Mouse (Mus musculus): ENCODE measurements around the gene Syn3. TPM values are rescaled to one million over a fixed set of nuclear protein-coding genes. Genes with fewer than 3 reads are reported as not detected.

Gene Syn3
- polyA plus RNA-seq, 1 experiment from 2014 or later: 7.1 TPM

GRCm38 (mm10) chr10:86339649-86340379 is 158.9 kb downstream of the Syn3 start:
- 79% methylated on average over 2 of the region's 2 CpGs for WGBS
- Histone ChIP-seq H3K27me3 (ENCODE audit: control insufficient read depth, insufficient read depth, low read length) (no peaks in the 10 kb centered on the region), H3K4me2 (ENCODE audit: low read depth, low read length, severe bottlenecking) (no peak overlapping the region), H3K27ac (ENCODE audit: low read depth, low read length) (no peak overlapping the region), H3K4me1 (replicated peaks; ENCODE audit: control insufficient read depth, insufficient read depth, low read length) (0 out of 2 replicates have a peak, but pooled peaks cover 2% of the 10 kb centered on the region), H3K9me3 (ENCODE audit: control insufficient read depth, low read length) (no peaks in the 10 kb centered on the region), H3K36me3 (ENCODE audit: control insufficient read depth, insufficient read depth, low read length) (no peaks in the 10 kb centered on the region), H3K4me3 (ENCODE audit: low read depth, low read length) (no peak overlapping the region), H3K9ac (ENCODE audit: low read length) (no peak overlapping the region)
- no peak for DNase-seq (ENCODE audit: low spot score)
- ATAC-seq (replicated peaks; ENCODE audit: low FRiP score): no peak

GRCm38 (mm10) chr10:86339121-86339520 is 159.6 kb downstream of the Syn3 start:
- Histone ChIP-seq H3K36me3 (ENCODE audit: control insufficient read depth, insufficient read depth, low read length) (no peaks in the 10 kb centered on the region), H3K4me3 (ENCODE audit: low read depth, low read length) (no peak overlapping the region), H3K9ac (ENCODE audit: low read length) (no peak overlapping the region), H3K27me3 (ENCODE audit: control insufficient read depth, insufficient read depth, low read length) (no peaks in the 10 kb centered on the region), H3K9me3 (ENCODE audit: control insufficient read depth, low read length) (no peaks in the 10 kb centered on the region), H3K4me1 (replicated peaks; ENCODE audit: control insufficient read depth, insufficient read depth, low read length) (0 out of 2 replicates have a peak, but pooled peaks cover 2% of the 10 kb centered on the region), H3K4me2 (ENCODE audit: low read depth, low read length, severe bottlenecking) (no peak overlapping the region), H3K27ac (ENCODE audit: low read depth, low read length) (no peak overlapping the region)
- no peak for ATAC-seq (replicated peaks; ENCODE audit: low FRiP score)
- no peak for DNase-seq (ENCODE audit: low spot score)
- 81% methylated on average over 4 of the region's 4 CpGs for WGBS

GRCm38 (mm10) chr10:86338121-86338715 is 160.5 kb downstream of the Syn3 start:
- no peak overlapping the region for H3K4me3 ChIP-seq (ENCODE audit: low read depth, low read length)

GRCm38 (mm10) chr10:86337239-86337638 is 161.5 kb downstream of the Syn3 start:
- ATAC-seq (replicated peaks; ENCODE audit: low FRiP score) (no peak), DNase-seq (ENCODE audit: low spot score) (no peak)
- H3K4me3 ChIP-seq (ENCODE audit: low read depth, low read length): no peak overlapping the region
- no peak overlapping the region for H3K4me2 ChIP-seq (ENCODE audit: low read depth, low read length, severe bottlenecking)
- H3K9me3 ChIP-seq (ENCODE audit: control insufficient read depth, low read length): no peaks in the 10 kb centered on the region
- H3K27ac ChIP-seq (ENCODE audit: low read depth, low read length): no peak overlapping the region
- H3K36me3 ChIP-seq (ENCODE audit: control insufficient read depth, insufficient read depth, low read length): no peaks in the 10 kb centered on the region
- H3K4me1 ChIP-seq (replicated peaks; ENCODE audit: control insufficient read depth, insufficient read depth, low read length): no peaks in the 10 kb centered on the region; the same call in 1 of the 2 replicates
- no peak overlapping the region for H3K9ac ChIP-seq (ENCODE audit: low read length)
- no peaks in the 10 kb centered on the region for H3K27me3 ChIP-seq (ENCODE audit: control insufficient read depth, insufficient read depth, low read length)
- 32% methylated on average over 2 of the region's 3 CpGs for WGBS

More at GRCm38 (mm10) chr10:86338121-86338715, 160.5 kb downstream of the Syn3 start:
- Histone ChIP-seq H3K36me3 (ENCODE audit: control insufficient read depth, insufficient read depth, low read length) (no peaks in the 10 kb centered on the region), H3K9me3 (ENCODE audit: control insufficient read depth, low read length) (no peaks in the 10 kb centered on the region), H3K4me1 (replicated peaks; ENCODE audit: control insufficient read depth, insufficient read depth, low read length) (0 out of 2 replicates have a peak, but pooled peaks cover 2% of the 10 kb centered on the region), H3K9ac (ENCODE audit: low read length) (no peak overlapping the region), H3K4me2 (ENCODE audit: low read depth, low read length, severe bottlenecking) (no peak overlapping the region), H3K27me3 (ENCODE audit: control insufficient read depth, insufficient read depth, low read length) (no peaks in the 10 kb centered on the region), H3K27ac (ENCODE audit: low read depth, low read length) (no peak overlapping the region)
- WGBS: 52% methylated on average over 4 of the region's 4 CpGs
- DNase-seq (ENCODE audit: low spot score) (no peak), ATAC-seq (replicated peaks; ENCODE audit: low FRiP score) (no peak)

- no peak overlapping the region for H3K27ac ChIP-seq (ENCODE audit: low read depth, low read length)
- H3K4me2 ChIP-seq (ENCODE audit: low read depth, low read length, severe bottlenecking): no peak overlapping the region
- DNase-seq (ENCODE audit: low spot score) (no peak), ATAC-seq (replicated peaks; ENCODE audit: low FRiP score) (no peak)
- H3K9ac ChIP-seq (ENCODE audit: low read length): no peak overlapping the region
- H3K27me3 ChIP-seq (ENCODE audit: control insufficient read depth, insufficient read depth, low read length): no peaks in the 10 kb centered on the region
- WGBS: 73% methylated on average over 1 of the region's 1 CpGs
- H3K4me3 ChIP-seq (ENCODE audit: low read depth, low read length): no peak overlapping the region
- H3K9me3 ChIP-seq (ENCODE audit: control insufficient read depth, low read length): no peaks in the 10 kb centered on the region
- H3K36me3 ChIP-seq (ENCODE audit: control insufficient read depth, insufficient read depth, low read length): no peaks in the 10 kb centered on the region
- H3K4me1 ChIP-seq (replicated peaks; ENCODE audit: control insufficient read depth, insufficient read depth, low read length): no peaks in the 10 kb centered on the region; the same call in 1 of the 2 replicates
Observed at GRCm38 (mm10) chr10:86336506-86336905, 162.2 kb downstream of the Syn3 start.

GRCm38 (mm10) chr10:86334581-86334980 is 164.1 kb downstream of the Syn3 start:
- Histone ChIP-seq H3K9ac (ENCODE audit: low read length) (no peak overlapping the region), H3K4me3 (ENCODE audit: low read depth, low read length) (no peak overlapping the region), H3K4me1 (replicated peaks; ENCODE audit: control insufficient read depth, insufficient read depth, low read length) (no peaks in the 10 kb centered on the region; the same call in 1 of the 2 replicates), H3K27ac (ENCODE audit: low read depth, low read length) (no peak overlapping the region), H3K27me3 (ENCODE audit: control insufficient read depth, insufficient read depth, low read length) (no peaks in the 10 kb centered on the region), H3K36me3 (ENCODE audit: control insufficient read depth, insufficient read depth, low read length) (no peaks in the 10 kb centered on the region), H3K4me2 (ENCODE audit: low read depth, low read length, severe bottlenecking) (no peak overlapping the region), H3K9me3 (ENCODE audit: control insufficient read depth, low read length) (no peaks in the 10 kb centered on the region)
- 62% methylated on average over 8 of the region's 8 CpGs for WGBS
- ATAC-seq (replicated peaks; ENCODE audit: low FRiP score) (no peak), DNase-seq (ENCODE audit: low spot score) (no peak)

GRCm38 (mm10) chr10:86332942-86333341 is 165.8 kb downstream of the Syn3 start:
- Histone ChIP-seq H3K27me3 (ENCODE audit: control insufficient read depth, insufficient read depth, low read length) (no peaks in the 10 kb centered on the region), H3K36me3 (ENCODE audit: control insufficient read depth, insufficient read depth, low read length) (no peaks in the 10 kb centered on the region), H3K9me3 (ENCODE audit: control insufficient read depth, low read length) (no peaks in the 10 kb centered on the region), H3K4me1 (replicated peaks; ENCODE audit: control insufficient read depth, insufficient read depth, low read length) (no peaks in the 10 kb centered on the region; the same call in 1 of the 2 replicates), H3K9ac (ENCODE audit: low read length) (no peak overlapping the region), H3K4me3 (ENCODE audit: low read depth, low read length) (no peak overlapping the region), H3K27ac (ENCODE audit: low read depth, low read length) (no peak overlapping the region), H3K4me2 (ENCODE audit: low read depth, low read length, severe bottlenecking) (no peak overlapping the region)
- WGBS: 91% methylated on average over 3 of the region's 3 CpGs
- DNase-seq (ENCODE audit: low spot score) (no peak), ATAC-seq (replicated peaks; ENCODE audit: low FRiP score) (no peak)

- Histone ChIP-seq H3K4me1 (replicated peaks; ENCODE audit: control insufficient read depth, insufficient read depth, low read length) (no peaks in the 10 kb centered on the region; the same call in 1 of the 2 replicates), H3K9ac (ENCODE audit: low read length) (no peak overlapping the region), H3K36me3 (ENCODE audit: control insufficient read depth, insufficient read depth, low read length) (no peaks in the 10 kb centered on the region), H3K4me3 (ENCODE audit: low read depth, low read length) (no peak overlapping the region), H3K27me3 (ENCODE audit: control insufficient read depth, insufficient read depth, low read length) (no peaks in the 10 kb centered on the region), H3K27ac (ENCODE audit: low read depth, low read length) (no peak overlapping the region), H3K9me3 (ENCODE audit: control insufficient read depth, low read length) (no peaks in the 10 kb centered on the region), H3K4me2 (ENCODE audit: low read depth, low read length, severe bottlenecking) (no peak overlapping the region)
- WGBS: 74% methylated on average over 7 of the region's 7 CpGs
- ATAC-seq (replicated peaks; ENCODE audit: low FRiP score) (no peak), DNase-seq (ENCODE audit: low spot score) (no peak)
Observed at GRCm38 (mm10) chr10:86331681-86332281, 166.9 kb downstream of the Syn3 start.
